Mouse (Mus musculus) heart, embryonic 11.5 days (tissue): ENCODE measurements around the gene Cd209g. TPM values are rescaled to one million over a fixed set of nuclear protein-coding genes. Genes with fewer than 3 reads are reported as not detected.

Experiments
- ATAC-seq: fragments of 200-750 bp; cut with Nextera tagmentation; replicated peaks from 2 replicates; pipeline ENCODE4 v1.8.0; 2017; ENCODE audit warnings: moderate library complexity; ENCODE audit not compliant: insufficient number of reproducible peaks, low FRiP score, low TSS enrichment
- H3K27ac ChIP-seq: fragments of 300-500 bp; sonication (generic); 2 replicates; pipeline ENCODE4 v1.5.1; 2014; ENCODE audit warnings: mild to moderate bottlenecking, low read depth, low read length
- H3K27me3 ChIP-seq: fragments of 300-500 bp; sonication (generic); 2 replicates; pipeline ENCODE4 v1.6.1; 2014; ENCODE audit warnings: mild to moderate bottlenecking, low read length, mixed read lengths; ENCODE audit not compliant: control insufficient read depth, insufficient read depth
- H3K36me3 ChIP-seq: fragments of 300-500 bp; sonication (generic); 2 replicates; pipeline ENCODE4 v1.6.1; 2014; ENCODE audit warnings: mild to moderate bottlenecking, low read length, moderate library complexity, mixed read lengths; ENCODE audit not compliant: control insufficient read depth, insufficient read depth
- H3K4me1 ChIP-seq: fragments of 300-500 bp; sonication (generic); 2 replicates; pipeline ENCODE4 v1.6.1; 2014; ENCODE audit warnings: low read length; ENCODE audit not compliant: control insufficient read depth, insufficient read depth
- H3K4me2 ChIP-seq: fragments of 300-500 bp; sonication (generic); 2 replicates; pipeline ENCODE4 v1.6.1; 2014; ENCODE audit warnings: mild to moderate bottlenecking, moderate library complexity
- H3K4me3 ChIP-seq: fragments of 300-500 bp; sonication (generic); 2 replicates; pipeline ENCODE4 v1.5.1; 2014; ENCODE audit warnings: low read depth, low read length
- H3K9ac ChIP-seq: fragments of 300-500 bp; sonication (generic); 2 replicates; pipeline ENCODE4 v1.6.1; 2014; ENCODE audit warnings: mild to moderate bottlenecking, low read depth, low read length, moderate library complexity
- H3K9me3 ChIP-seq: fragments of 300-500 bp; sonication (generic); replicated peaks from 2 replicates; pipeline ENCODE4 v1.6.1; 2016; ENCODE audit warnings: low read length; ENCODE audit not compliant: control insufficient read depth
- WGBS: fragments of 180-500 bp; shearing (Covaris S2); extraction: QIAGEN DNeasy Blood & Tissue Kit; methylation state at CpG from one replicate; pipeline ENCODE4 v1.1.7; 2014; ENCODE audit not compliant: insufficient replicate concordance; 5-methylcytosine and 5-hydroxymethylcytosine counted together
- polyA plus RNA-seq: library from polyadenylated mRNA; unstranded; fragments of >200 nt; fragmentation: Nextera tagmentation; extraction: Ambion mirVana; gene quantifications from 2 replicates; pipeline ENCODE4 v1.2.1, GENCODE M21; 2014

The Cd209g gene
- polyA plus RNA-seq, 1 experiment from 2014 or later = not detected

- WGBS = 37% methylated on average over 4 of the region's 4 CpGs
Measured at GRCm38 (mm10) chr8:4162786-4163185, 28.9 kb downstream of the Cd209g start.

GRCm38 (mm10) chr8:4165176-4165851 is 31.4 kb downstream of the Cd209g start:
- Histone ChIP-seq H3K36me3 (no peaks in the 10 kb centered on the region), H3K4me2 (peak overlapping the region; percentile 71), H3K27ac (no peak overlapping the region), H3K27me3 (no peaks in the 10 kb centered on the region), H3K9ac (peak overlapping the region; percentile 66; the same call in 1 of the 2 replicates), H3K4me3 (peak overlapping the region; percentile 89), H3K4me1 (no peaks in the 10 kb centered on the region; the same call in 1 of the 2 replicates), H3K9me3 (no peaks in the 10 kb centered on the region)
- ATAC-seq = peak; percentile 3; the same call in 1 of the 2 replicates
- whole genome bisulfite sequencing = 8% methylated on average over 13 of the region's 13 CpGs

More at GRCm38 (mm10) chr8:4162786-4163185, 28.9 kb downstream of the Cd209g start:
- Histone ChIP-seq H3K4me2 (no peak overlapping the region), H3K4me1 (no peaks in the 10 kb centered on the region; the same call in 1 of the 2 replicates), H3K27me3 (no peaks in the 10 kb centered on the region), H3K27ac (no peak overlapping the region), H3K4me3 (no peak overlapping the region), H3K9me3 (no peaks in the 10 kb centered on the region), H3K9ac (no peak overlapping the region), H3K36me3 (no peaks in the 10 kb centered on the region)
- ATAC-seq = no peak

GRCm38 (mm10) chr8:4165852-4166751 is 32.2 kb downstream of the Cd209g start, which contains the start of gene Evi5l:
Evi5l (plus strand) TSS chr8:4166567.
- H3K9me3 ChIP-seq = no peaks in the 10 kb centered on the region
- H3K4me2 ChIP-seq = peak within 1 kb of the TSS; percentile 92
- H3K4me3 ChIP-seq = peak within 1 kb of the TSS; percentile 89
- no peaks in the 10 kb centered on the region; the same call in 1 of the 2 replicates for H3K4me1 ChIP-seq
- no peak within 1 kb of the TSS for H3K27ac ChIP-seq
- under 1% methylated on average over 51 of the region's 51 CpGs for WGBS
- H3K9ac ChIP-seq = peak within 1 kb of the TSS; percentile 84
- H3K27me3 ChIP-seq = no peaks in the 10 kb centered on the region
- no peaks in the 10 kb centered on the region for H3K36me3 ChIP-seq
- ATAC-seq = peak; percentile 98

DNA sequence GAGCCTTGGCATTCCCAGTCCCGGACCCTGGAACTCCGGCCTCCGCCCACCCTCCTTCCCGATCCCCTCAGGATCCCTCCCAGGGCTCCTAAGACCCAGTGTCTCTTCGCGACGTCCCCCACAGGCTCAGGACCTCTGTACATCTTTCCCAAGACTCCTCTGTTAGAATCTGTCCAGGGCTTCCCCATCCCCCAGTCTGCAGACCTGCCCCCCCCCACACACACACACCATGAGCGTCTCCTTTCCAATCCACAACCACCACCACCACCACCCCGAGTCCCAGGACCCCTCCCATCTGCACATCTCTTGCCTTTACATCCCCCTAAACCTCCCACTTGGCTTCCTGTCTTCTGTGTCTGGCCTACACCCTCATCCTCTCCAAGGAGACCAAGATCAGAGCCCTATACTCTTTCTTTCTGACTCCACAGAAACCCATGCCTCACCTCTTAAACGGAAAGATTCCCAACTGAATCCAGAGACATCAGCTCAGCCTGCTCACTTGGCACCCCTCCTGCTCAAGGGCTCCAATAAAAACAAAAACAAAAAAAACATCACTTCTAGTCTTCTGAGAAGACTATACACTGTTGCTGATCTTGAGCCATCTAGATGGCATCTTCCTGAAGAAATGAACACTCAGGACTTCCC is 33.1 kb downstream of the Cd209g start:
- no peak for ATAC-seq
- no peaks in the 10 kb centered on the region; the same call in 1 of the 2 replicates for H3K4me1 ChIP-seq

GRCm38 (mm10) chr8:4167918-4168317 is 34.0 kb downstream of the Cd209g start:
- Histone ChIP-seq H3K27ac (no peak overlapping the region), H3K4me2 (no peak overlapping the region), H3K9ac (no peak overlapping the region), H3K27me3 (no peaks in the 10 kb centered on the region), H3K9me3 (no peaks in the 10 kb centered on the region), H3K4me1 (no peaks in the 10 kb centered on the region; the same call in 1 of the 2 replicates), H3K36me3 (no peaks in the 10 kb centered on the region), H3K4me3 (no peak overlapping the region)
- WGBS = 96% methylated on average over 1 of the region's 1 CpGs
- no peak for ATAC-seq

More for the DNA sequence above, 33.1 kb downstream of the Cd209g start:
- Histone ChIP-seq H3K9me3 (no peaks in the 10 kb centered on the region), H3K27ac (no peak overlapping the region), H3K27me3 (no peaks in the 10 kb centered on the region), H3K4me2 (peak overlapping the region; percentile 92), H3K4me3 (peak overlapping the region; percentile 89), H3K9ac (peak overlapping the region; percentile 84), H3K36me3 (no peaks in the 10 kb centered on the region)
- WGBS = 9% methylated on average over 7 of the region's 10 CpGs

- Histone ChIP-seq H3K9ac (no peak overlapping the region), H3K27ac (no peak overlapping the region), H3K4me3 (no peak overlapping the region), H3K9me3 (no peaks in the 10 kb centered on the region), H3K27me3 (no peaks in the 10 kb centered on the region), H3K36me3 (no peaks in the 10 kb centered on the region), H3K4me2 (no peak overlapping the region), H3K4me1 (no peaks in the 10 kb centered on the region)
- 65% methylated on average over 3 of the region's 3 CpGs for WGBS
- ATAC-seq = no peak
Measured at GRCm38 (mm10) chr8:4172486-4172885, 38.6 kb downstream of the Cd209g start.

DNA sequence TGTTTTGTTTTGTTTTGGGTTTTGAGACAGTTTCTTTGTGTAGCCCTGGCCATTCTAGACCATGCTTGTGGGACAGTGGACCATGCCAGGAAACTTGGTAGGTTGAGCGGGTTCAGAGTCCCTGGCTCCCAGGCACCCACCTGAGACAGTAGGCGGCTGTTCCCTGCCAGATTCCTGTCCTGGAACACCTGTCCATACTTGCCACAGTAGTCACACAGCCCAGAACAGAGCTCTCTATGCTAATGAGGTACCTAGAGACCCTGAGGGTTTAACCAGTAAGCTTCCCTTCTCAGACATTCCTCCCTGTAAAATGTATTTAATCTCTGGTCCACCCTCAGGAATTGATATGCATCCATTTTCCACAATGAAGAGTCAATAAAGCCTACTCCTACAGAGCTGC is 40.1 kb downstream of the Cd209g start:
- H3K4me1 ChIP-seq = no peaks in the 10 kb centered on the region
- H3K4me3 ChIP-seq = no peak overlapping the region
- no peak overlapping the region for H3K27ac ChIP-seq
- no peaks in the 10 kb centered on the region for H3K9me3 ChIP-seq
- H3K27me3 ChIP-seq = no peaks in the 10 kb centered on the region
- no peak overlapping the region for H3K9ac ChIP-seq
- no peak for ATAC-seq
- H3K4me2 ChIP-seq = no peak overlapping the region
- 61% methylated on average over 2 of the region's 2 CpGs for WGBS
- no peaks in the 10 kb centered on the region for H3K36me3 ChIP-seq

DNA sequence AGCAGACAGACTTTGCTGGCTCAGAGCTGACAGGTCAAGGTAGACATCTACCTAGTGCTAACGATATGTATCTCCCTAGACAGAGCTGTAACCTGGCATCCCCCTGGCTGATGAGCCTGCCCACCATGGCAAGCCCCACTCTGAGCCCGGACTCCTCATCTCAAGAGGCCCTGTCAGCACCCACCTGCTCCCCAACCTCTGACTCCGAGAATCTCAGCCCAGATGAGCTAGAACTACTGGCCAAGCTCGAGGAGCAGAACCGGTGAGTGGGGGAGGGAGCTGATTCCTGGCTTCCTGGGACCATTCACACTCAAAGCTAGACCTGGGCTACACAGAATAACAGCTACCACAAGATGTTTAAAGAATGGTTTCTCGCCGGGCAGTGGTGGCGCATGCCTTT is 49.5 kb downstream of the Cd209g start:
- H3K27ac ChIP-seq = no peak overlapping the region
- H3K27me3 ChIP-seq = no peaks in the 10 kb centered on the region
- 79% methylated on average over 8 of the region's 8 CpGs for WGBS
- H3K9me3 ChIP-seq = no peaks in the 10 kb centered on the region
- H3K4me2 ChIP-seq = no peak overlapping the region
- no peaks in the 10 kb centered on the region for H3K4me1 ChIP-seq
- no peak overlapping the region for H3K9ac ChIP-seq
- 0 out of 2 replicates have a peak, but pooled peaks cover 3% of the 10 kb centered on the region for H3K36me3 ChIP-seq
- no peak for ATAC-seq
- no peak overlapping the region for H3K4me3 ChIP-seq
